Mouse (Mus musculus) CH12.LX (cell line): Measurements from ENCODE around the gene Rbp1. TPM values are rescaled to one million over a fixed set of nuclear protein-coding genes. Genes with fewer than 3 reads are reported as not detected.

ENCODE experiments used
- DNase-seq: peaks from one replicate; pipeline ENCODE4 v3.0.0-alpha.2; 2013; ENCODE audit errors: extremely low read depth
- H3K27ac ChIP-seq: 2 replicates; pipeline ENCODE4 v1.5.1; 2012; ENCODE audit warnings: low read depth, mild to moderate bottlenecking, control low read depth, moderate library complexity; ENCODE audit not compliant: insufficient read depth
- H3K27me3 ChIP-seq: replicated peaks from 2 replicates; pipeline ENCODE3; 2012; ENCODE audit warnings: inconsistent platforms
- H3K36me3 ChIP-seq, 2 experiments: replicated peaks in 1 of 2; 2 replicates each; pipeline versions ENCODE3 to v1.6.1; 2012; ENCODE audit warnings: inconsistent platforms in 1 of 2, low read length in 1 of 2, mild to moderate bottlenecking in 1 of 2, mixed read lengths in 1 of 2, moderate library complexity in 1 of 2; ENCODE audit not compliant: control insufficient read depth in 1 of 2, insufficient read depth in 1 of 2
- H3K4me1 ChIP-seq, 2 experiments: 2 replicates each; pipeline ENCODE4 v1.6.1; 2012; ENCODE audit warnings: inconsistent platforms in 1 of 2, moderate library complexity in 1 of 2; ENCODE audit not compliant: insufficient read depth in 2 of 2, control insufficient read depth in 1 of 2
- H3K4me2 ChIP-seq: 2 replicates; pipeline ENCODE4 v1.6.1; 2012; ENCODE audit warnings: low read depth, mild to moderate bottlenecking, control low read depth; ENCODE audit not compliant: poor library complexity, insufficient read depth, severe bottlenecking
- H3K4me3 ChIP-seq, 3 experiments: fragments of 150-350 bp in 1 of 3; sonication (generic) in 1 of 3; replicated peaks in 1 of 3; 2 replicates each; pipeline versions ENCODE3 to v1.5.1; 2011 to 2012; ENCODE audit warnings: low read depth in 2 of 3, low read length in 2 of 3, mild to moderate bottlenecking in 2 of 3, moderate library complexity in 2 of 3, control low read depth in 1 of 3, improper control_type of control experiment in 1 of 3, inconsistent platforms in 1 of 3, mixed read lengths in 1 of 3; ENCODE audit not compliant: poor library complexity in 1 of 3
- H3K79me2 ChIP-seq: replicated peaks from 2 replicates; pipeline ENCODE4 v1.6.1; 2012; ENCODE audit warnings: mild to moderate bottlenecking, moderate library complexity; ENCODE audit not compliant: control insufficient read depth, poor library complexity, insufficient read depth, severe bottlenecking; ENCODE audit errors: extremely low read depth
- H3K9ac ChIP-seq: 2 replicates; pipeline ENCODE4 v1.6.1; 2012; ENCODE audit warnings: low read depth, mild to moderate bottlenecking, control low read depth, moderate library complexity; ENCODE audit not compliant: insufficient read depth
- H3K9me3 ChIP-seq: replicated peaks from 2 replicates; pipeline ENCODE3; 2012; ENCODE audit warnings: low read length, inconsistent platforms, mixed read lengths
- BHLHE40 ChIP-seq: IDR thresholded peaks from 2 replicates; pipeline ENCODE4 v1.6.1; 2011; ENCODE audit warnings: mild to moderate bottlenecking, low read depth, low read length, improper control_type of control experiment
- CHD1 ChIP-seq: IDR thresholded peaks from 2 replicates; pipeline ENCODE4 v1.6.1; 2012; ENCODE audit warnings: low read depth, low read length, improper control_type of control experiment, inconsistent platforms
- CHD2 ChIP-seq: IDR thresholded peaks from 2 replicates; pipeline ENCODE4 v1.6.1; 2011; ENCODE audit warnings: low read length, improper control_type of control experiment
- CTCF ChIP-seq, 2 experiments: IDR thresholded peaks in 1 of 2; conservative IDR thresholded peaks in 1 of 2; 2 replicates each; pipeline ENCODE4 v1.5.1; 2011 to 2012; ENCODE audit warnings: low read depth in 2 of 2, low read length in 2 of 2, improper control_type of control experiment in 1 of 2, inconsistent platforms in 1 of 2, mild to moderate bottlenecking in 1 of 2, moderate library complexity in 1 of 2
- E2F4 ChIP-seq: IDR thresholded peaks from 2 replicates; pipeline ENCODE4 v1.6.1; 2011; ENCODE audit warnings: low read depth, low read length, improper control_type of control experiment; ENCODE audit not compliant: insufficient replicate concordance
- ELF1 ChIP-seq: IDR thresholded peaks from 2 replicates; pipeline ENCODE4 v1.6.1; 2014; ENCODE audit warnings: low read depth, mild to moderate bottlenecking, inconsistent platforms, low read length, improper control_type of control experiment
- GABPA ChIP-seq: IDR thresholded peaks from 2 replicates; pipeline ENCODE4 v1.6.1; 2012; ENCODE audit warnings: low read depth, low read length, improper control_type of control experiment, inconsistent platforms; ENCODE audit not compliant: insufficient replicate concordance
- JUN ChIP-seq: IDR thresholded peaks from 2 replicates; pipeline ENCODE4 v1.6.1; 2011; ENCODE audit warnings: low read depth, mild to moderate bottlenecking, low read length, improper control_type of control experiment, moderate library complexity; ENCODE audit not compliant: insufficient read depth
- MAFK ChIP-seq: IDR thresholded peaks from 2 replicates; pipeline ENCODE4 v1.6.1; 2011; ENCODE audit warnings: low read length, improper control_type of control experiment; ENCODE audit not compliant: insufficient replicate concordance
- MAX ChIP-seq: IDR thresholded peaks from 2 replicates; pipeline ENCODE4 v1.6.1; 2011; ENCODE audit warnings: low read length, improper control_type of control experiment
- MAZ ChIP-seq: IDR thresholded peaks from 2 replicates; pipeline ENCODE4 v1.6.1; 2012; ENCODE audit warnings: low read depth, mild to moderate bottlenecking, inconsistent platforms, low read length, improper control_type of control experiment, moderate library complexity
- MXI1 ChIP-seq: IDR thresholded peaks from 2 replicates; pipeline ENCODE4 v1.6.1; 2011; ENCODE audit warnings: mild to moderate bottlenecking, low read depth, low read length, improper control_type of control experiment
- NELFE ChIP-seq: IDR thresholded peaks from 2 replicates; pipeline ENCODE4 v1.6.1; 2011; ENCODE audit warnings: low read depth, low read length, improper control_type of control experiment
- NRF1 ChIP-seq: IDR thresholded peaks from 2 replicates; pipeline ENCODE4 v1.6.1; 2014; ENCODE audit warnings: low read depth, mild to moderate bottlenecking, inconsistent platforms, low read length, improper control_type of control experiment, moderate library complexity
- RAD21 ChIP-seq: IDR thresholded peaks from 2 replicates; pipeline ENCODE4 v1.6.1; 2011; ENCODE audit warnings: low read depth, mild to moderate bottlenecking, low read length, improper control_type of control experiment, moderate library complexity
- RCOR1 ChIP-seq: conservative IDR thresholded peaks from 2 replicates; pipeline ENCODE4 v1.6.1; 2012; ENCODE audit warnings: low read depth, mild to moderate bottlenecking, inconsistent platforms, low read length, improper control_type of control experiment
- SIN3A ChIP-seq: IDR thresholded peaks from 2 replicates; pipeline ENCODE4 v1.6.1; 2012; ENCODE audit warnings: low read length, improper control_type of control experiment, inconsistent platforms
- SMC3 ChIP-seq: IDR thresholded peaks from 2 replicates; pipeline ENCODE4 v1.6.1; 2011; ENCODE audit warnings: low read depth, low read length, improper control_type of control experiment
- USF1 ChIP-seq: IDR thresholded peaks from 2 replicates; pipeline ENCODE4 v1.6.1; 2014; ENCODE audit warnings: low read depth, mild to moderate bottlenecking, inconsistent platforms, low read length, improper control_type of control experiment
- USF2 ChIP-seq: conservative IDR thresholded peaks from 2 replicates; pipeline ENCODE4 v1.6.1; 2011; ENCODE audit warnings: low read depth, low read length, improper control_type of control experiment
- ZC3H11A ChIP-seq: IDR thresholded peaks from 2 replicates; pipeline ENCODE4 v1.6.1; 2012; ENCODE audit warnings: low read depth, mild to moderate bottlenecking, inconsistent platforms, low read length, improper control_type of control experiment
- ZMIZ1 ChIP-seq: IDR thresholded peaks from 2 replicates; pipeline ENCODE4 v1.6.1; 2012; ENCODE audit warnings: low read depth, mild to moderate bottlenecking, inconsistent platforms, low read length, improper control_type of control experiment
- dilution Hi-C: fragments of 300-500 bp; cut with MboI; formaldehyde crosslinking; loops from 2 replicates; pipeline ENCODE4 v1.14.3; 2020; ENCODE audit warnings: low sequenced_read_pairs; ENCODE audit not compliant: extremely low pct_unique_long_range_greater_than_20kb, extremely low pct_ligation_motif_present
- in situ Hi-C: fragments of 300-500 bp; cut with MboI; formaldehyde crosslinking; loops from 3 replicates; pipeline ENCODE4 v1.14.3; 2019; ENCODE audit warnings: low sequenced_read_pairs, low pct_ligation_motif_present, low pct_unique_long_range_greater_than_20kb, mixed read lengths
- polyA plus RNA-seq: library from polyadenylated mRNA; unstranded; fragments of >175 nt; gene quantifications from 2 replicates; pipeline ENCODE4 v1.2.1, GENCODE M21; 2012; ENCODE audit warnings: low read depth; ENCODE audit not compliant: insufficient read length
- total RNA-seq, 2 experiments: library from RNA; depleted of rRNA; stranded (reverse); fragments of 300-350 nt in 1 of 2; fragments of >200 nt in 1 of 2; gene quantifications; 2 replicates each; pipeline ENCODE4 v1.2.3; 2012 to 2014

Rbp1 gene
- total and polyA plus RNA-seq, 3 experiments = 0.04 TPM; not detected in 2

- no peaks in the 10 kb centered on the region for H3K79me2 ChIP-seq
- in situ Hi-C loops = no loop called here
- TF ChIP-seq MAX (no peak), CTCF (conservative IDR thresholded peaks at IDR 0.05 in 1 of 2, IDR thresholded peaks at IDR 0.05 in 1 of 2; ENCODE audit: low read depth in 2 of 2, low read length in 2 of 2) (no peak), CHD2 (no peak), USF2 (no peak), ZMIZ1 (no peak), NRF1 (no peak), ELF1 (no peak), JUN (no peak), RCOR1 (no peak)
- TF ChIP-seq, all 38 proteins: peak for 0
- Histone ChIP-seq H3K9ac (no peak overlapping the region), H3K27me3 (no peaks in the 10 kb centered on the region), H3K4me2 (no peak overlapping the region), H3K4me1 (no peaks in the 10 kb centered on the region), H3K36me3 (no peaks in the 10 kb centered on the region), H3K9me3 (no peaks in the 10 kb centered on the region), H3K4me3 (no peak overlapping the region), H3K27ac (no peak overlapping the region)
- DNase-seq = no peak
- dilution Hi-C loops = no loop called here
Measured at GRCm38 (mm10) chr9:98466709-98467108, 43.9 kb downstream of the Rbp1 start.

- in situ Hi-C loops (no loop called here), dilution Hi-C loops (no loop called here)
- no peak overlapping the region for H3K27ac ChIP-seq
- no peak overlapping the region for H3K4me2 ChIP-seq
- H3K4me3 ChIP-seq = no peak overlapping the region
- no peaks in the 10 kb centered on the region for H3K79me2 ChIP-seq
- H3K36me3 ChIP-seq = no peaks in the 10 kb centered on the region
- no peak overlapping the region for H3K9ac ChIP-seq
- no peak for TF ChIP-seq SMC3
- TF ChIP-seq CHD1 = no peak
- DNase-seq = no peak
- H3K27me3 ChIP-seq = no peaks in the 10 kb centered on the region
- H3K4me1 ChIP-seq = no peaks in the 10 kb centered on the region
- no peaks in the 10 kb centered on the region for H3K9me3 ChIP-seq
Measured at GRCm38 (mm10) chr9:98480172-98480749, 57.5 kb downstream of the Rbp1 start.

GRCm38 (mm10) chr9:98482256-98482655 lies 59.5 kb downstream of the Rbp1 start:
- Histone ChIP-seq H3K79me2 (no peaks in the 10 kb centered on the region), H3K36me3 (no peaks in the 10 kb centered on the region), H3K27ac (no peak overlapping the region), H3K9me3 (no peaks in the 10 kb centered on the region), H3K9ac (no peak overlapping the region), H3K4me3 (no peak overlapping the region), H3K4me2 (no peak overlapping the region), H3K27me3 (no peaks in the 10 kb centered on the region), H3K4me1 (0 out of 4 replicates have a peak, but pooled peaks cover 0 to 4% of the 10 kb centered on the region in 2 experiments)
- dilution Hi-C loops (no loop called here), in situ Hi-C loops (no loop called here)
- TF ChIP-seq USF1 = no peak
- TF ChIP-seq RAD21 = no peak
- no peak for TF ChIP-seq GABPA
- TF ChIP-seq E2F4 = no peak
- TF ChIP-seq MXI1 = no peak
- TF ChIP-seq MAX = no peak
- no peak for TF ChIP-seq MAFK
- no peak for TF ChIP-seq NELFE
- TF ChIP-seq ZC3H11A = no peak
- no peak for TF ChIP-seq NRF1
- no peak for TF ChIP-seq BHLHE40
- TF ChIP-seq SIN3A = no peak
- TF ChIP-seq JUN = no peak
- TF ChIP-seq MAZ = no peak
- DNase-seq = no peak
